Mouse (Mus musculus): ENCODE measurements around the gene Grm6. TPM values are rescaled to one million over a fixed set of nuclear protein-coding genes. Genes with fewer than 3 reads are reported as not detected.

The Grm6 gene
- total and polyA plus RNA-seq, 3 experiments: 0.08 to 1.0 (median 0.23) TPM

- peak; percentile 25 for DNase-seq (ENCODE audit: extremely low read depth)
- Histone ChIP-seq H3K27ac (ENCODE audit: insufficient read depth, low read depth) (no peak overlapping the region), H3K36me3 (replicated peaks in 1 of 2; ENCODE audit: control insufficient read depth in 1 of 2, insufficient read depth in 1 of 2, low read length in 1 of 2) (no peaks in the 10 kb centered on the region), H3K79me2 (replicated peaks; ENCODE audit: control insufficient read depth, extremely low read depth, insufficient read depth, poor library complexity, severe bottlenecking) (no peaks in the 10 kb centered on the region), H3K9me3 (replicated peaks; ENCODE audit: low read length) (peaks cover 17% of the 10 kb centered on the region), H3K4me1 (ENCODE audit: control insufficient read depth in 1 of 2, insufficient read depth in 2 of 2) (peaks cover 19 to 55% of the 10 kb centered on the region in 2 experiments), H3K9ac (ENCODE audit: insufficient read depth, low read depth) (no peak overlapping the region), H3K4me3 (replicated peaks in 1 of 3; ENCODE audit: low read depth in 2 of 3, low read length in 2 of 3, poor library complexity in 1 of 3) (no peak overlapping the region), H3K4me2 (ENCODE audit: insufficient read depth, low read depth, poor library complexity, severe bottlenecking) (no peak overlapping the region), H3K27me3 (replicated peaks) (peaks cover 9% of the 10 kb centered on the region)
- no peak for TF ChIP-seq MYC (IDR thresholded peaks at IDR 0.05; ENCODE audit: low read depth, low read length)
- TF ChIP-seq CTCF (conservative IDR thresholded peaks at IDR 0.05 in 1 of 2, IDR thresholded peaks at IDR 0.05 in 1 of 2; ENCODE audit: low read depth in 2 of 2, low read length in 2 of 2): peak in 1 of 2 experiments; percentile 30; a peak in 2 of 4 replicates
- dilution Hi-C loops (cut with MboI; ENCODE audit: extremely low pct_ligation_motif_present, extremely low pct_unique_long_range_greater_than_20kb, low sequenced_read_pairs) (no loop called here), in situ Hi-C loops (cut with MboI; ENCODE audit: low pct_ligation_motif_present, low pct_unique_long_range_greater_than_20kb, low sequenced_read_pairs) (no loop called here)
Measured at GRCm38 (mm10) chr11:50847047-50847446, 3.4 kb upstream of the Grm6 start.

GRCm38 (mm10) chr11:50848520-50849137, 1.9 kb upstream of the Grm6 start:
- H3K4me1 ChIP-seq (ENCODE audit: control insufficient read depth in 1 of 2, insufficient read depth in 2 of 2): peaks cover 19 to 52% of the 10 kb centered on the region in 2 experiments
- TF ChIP-seq ETS1 (conservative IDR thresholded peaks at IDR 0.05; ENCODE audit: low read depth, low read length) (peak; percentile 76), NELFE (IDR thresholded peaks at IDR 0.05; ENCODE audit: low read depth, low read length) (peak; percentile 45; the same call in 1 of the 2 replicates), BHLHE40 (IDR thresholded peaks at IDR 0.05; ENCODE audit: low read depth, low read length) (peak; percentile 55; the same call in 1 of the 2 replicates), CHD2 (IDR thresholded peaks at IDR 0.05; ENCODE audit: low read length) (peak; percentile 34; the same call in 1 of the 2 replicates), JUN (IDR thresholded peaks at IDR 0.05; ENCODE audit: insufficient read depth, low read depth, low read length) (no peak), MEF2A (IDR thresholded peaks at IDR 0.05; ENCODE audit: borderline replicate concordance, low read depth, low read length) (no peak), POLR2A (IDR thresholded peaks at IDR 0.05; ENCODE audit: low read depth, low read length) (peak; percentile 33; the same call in 1 of the 2 replicates), ELF1 (IDR thresholded peaks at IDR 0.05; ENCODE audit: low read depth, low read length) (no peak), USF2 (conservative IDR thresholded peaks at IDR 0.05; ENCODE audit: low read depth, low read length) (no peak), TCF12 (IDR thresholded peaks at IDR 0.05; ENCODE audit: low read depth, low read length) (peak; percentile 75), CHD1 (IDR thresholded peaks at IDR 0.05; ENCODE audit: low read depth, low read length) (no peak), EP300 (IDR thresholded peaks at IDR 0.05; ENCODE audit: low read length) (peak; percentile 59), JUND (conservative IDR thresholded peaks at IDR 0.05; ENCODE audit: low read depth, low read length) (peak; percentile 56; the same call in 1 of the 2 replicates), MAX (IDR thresholded peaks at IDR 0.05; ENCODE audit: low read length) (0 out of 2 replicates have a peak, but pooled peaks have one; percentile 1), IRF4 (IDR thresholded peaks at IDR 0.05; ENCODE audit: low read depth, low read length) (peak; percentile 69), TBP (conservative IDR thresholded peaks at IDR 0.05; ENCODE audit: low read depth, low read length) (peak; percentile 50; the same call in 1 of the 2 replicates)
- H3K9ac ChIP-seq (ENCODE audit: insufficient read depth, low read depth): no peak overlapping the region
- H3K36me3 ChIP-seq (replicated peaks in 1 of 2; ENCODE audit: control insufficient read depth in 1 of 2, insufficient read depth in 1 of 2, low read length in 1 of 2): no peaks in the 10 kb centered on the region
- no peaks in the 10 kb centered on the region for H3K79me2 ChIP-seq (replicated peaks; ENCODE audit: control insufficient read depth, extremely low read depth, insufficient read depth, poor library complexity, severe bottlenecking)
- peak; percentile 88 for DNase-seq (ENCODE audit: extremely low read depth)
- dilution Hi-C loops (cut with MboI; ENCODE audit: extremely low pct_ligation_motif_present, extremely low pct_unique_long_range_greater_than_20kb, low sequenced_read_pairs): no loop called here
- H3K27me3 ChIP-seq (replicated peaks): peaks cover 17% of the 10 kb centered on the region
- in situ Hi-C loops (cut with MboI; ENCODE audit: low pct_ligation_motif_present, low pct_unique_long_range_greater_than_20kb, low sequenced_read_pairs): no loop called here
- peaks cover 17% of the 10 kb centered on the region for H3K9me3 ChIP-seq (replicated peaks; ENCODE audit: low read length)
- no peak overlapping the region for H3K27ac ChIP-seq (ENCODE audit: insufficient read depth, low read depth)
- H3K4me3 ChIP-seq (replicated peaks in 1 of 3; ENCODE audit: low read depth in 2 of 3, low read length in 2 of 3, poor library complexity in 1 of 3): peak overlapping the region in 1 of 3 experiments; percentile 30
- H3K4me2 ChIP-seq (ENCODE audit: insufficient read depth, low read depth, poor library complexity, severe bottlenecking): peak overlapping the region; percentile 76

Data from CH12.LX (cell line).